Mouse (Mus musculus): Measurements from ENCODE around the gene Cdc20.

GRCm38 (mm10) chr4:118445781-118446414 lies 8.7 kb upstream of the Cdc20 start:
- TF ChIP-seq POLR2A (IDR thresholded peaks at IDR 0.05; ENCODE audit: borderline replicate concordance, extremely low read depth, insufficient read depth, insufficient read length, poor library complexity, severe bottlenecking) = no peak
- TF ChIP-seq CTCF (IDR thresholded peaks at IDR 0.05; ENCODE audit: borderline replicate concordance, extremely low read depth, insufficient read depth, insufficient read length) = peak; percentile 24; the same call in 1 of the 2 replicates

Measured in brain, embryonic 14.5 days (tissue).